Mouse (Mus musculus) ES-Bruce4 (cell line): ENCODE results near the gene Ube2e1.

ENCODE experiments used
- CTCF ChIP-seq: IDR thresholded peaks from one replicate; pipeline ENCODE4 v1.8.1; 2011; ENCODE audit warnings: low read depth, low read length
- POLR2A ChIP-seq: IDR thresholded peaks from one replicate; pipeline ENCODE4 v1.8.1; 2011; ENCODE audit warnings: low read length; ENCODE audit not compliant: insufficient read depth

DNA sequence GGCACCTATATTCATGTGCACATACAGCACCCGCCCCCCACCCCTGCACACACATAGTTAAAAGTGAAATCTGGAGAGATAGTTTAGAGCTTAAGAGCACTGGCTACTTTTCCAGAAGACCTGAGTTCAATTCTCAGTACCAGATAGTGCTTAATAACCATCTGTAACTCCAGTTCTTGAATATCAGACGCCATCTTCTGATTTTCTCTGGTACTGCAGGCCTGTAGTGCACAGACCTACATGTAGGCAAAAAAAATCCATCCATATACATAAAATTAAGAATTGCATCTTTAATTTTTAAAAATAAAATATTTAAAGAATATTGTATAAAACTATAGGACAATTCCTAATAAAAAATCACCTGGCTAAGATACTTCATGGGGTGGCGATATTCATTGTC, 70.5 kb downstream of the Ube2e1 start:
- TF ChIP-seq CTCF (no peak), POLR2A (no peak)
